Mouse (Mus musculus) cerebellum, adult 18-20 months (tissue): ENCODE data around the gene Cd7.

Experiments used
- DNase-seq, 2 experiments: peaks; one replicate each; pipeline ENCODE4 v3.0.0; 2021

Cd7 gene

GRCm38 (mm10) chr11:120990126-120990781 lies 49.0 kb downstream of the Cd7 start:
- peak; percentile 30 to 36 for DNase-seq

- DNase-seq: no peak
Measured at GRCm38 (mm10) chr11:120989523-120989922, 49.7 kb downstream of the Cd7 start.

- DNase-seq: no peak
Measured at GRCm38 (mm10) chr11:120988410-120988809, 50.8 kb downstream of the Cd7 start.

GRCm38 (mm10) chr11:120987608-120988007 lies 51.6 kb downstream of the Cd7 start:
- no peak for DNase-seq
